ENCODE assay signal across 33 mouse cellular contexts in the genomic region with DNA sequence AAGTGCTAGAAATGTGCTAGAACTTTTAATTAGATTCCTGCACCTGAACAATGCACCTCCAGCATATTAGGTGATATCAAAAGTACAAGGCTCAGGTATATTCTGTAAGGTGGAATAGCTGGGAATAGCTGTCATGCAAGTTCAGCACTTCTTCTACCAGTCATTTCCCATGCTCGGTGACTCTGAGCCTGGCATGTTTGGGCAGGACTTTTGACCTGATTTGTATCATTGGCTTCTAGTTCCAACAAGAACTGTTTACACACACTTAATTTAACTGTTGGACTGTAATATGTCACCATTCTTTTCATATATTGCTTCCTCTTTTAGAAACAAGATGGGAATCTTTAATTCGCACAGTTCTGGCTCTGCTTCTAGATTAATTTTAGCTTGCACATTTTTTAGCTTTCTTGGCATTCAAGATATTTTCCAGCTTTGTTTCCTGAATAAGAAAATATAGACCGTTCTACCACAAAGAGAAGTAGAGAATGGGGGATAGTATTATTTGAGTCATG. TPM values are rescaled to one million over a fixed set of nuclear protein-coding genes. Genes with fewer than 3 reads are reported as not detected.
"Had no signal": no experiment of that assay in that cellular context is flagged by ENCODE, and none has a peak within 500 bp of the region (broad histone marks: within the 10 kb centered on the region; RNA-seq: fewer than 3 reads in every experiment).

No protein-coding gene starts in this region.

- H3K27me3 ChIP-seq: hindbrain, embryonic 12.5 days; intestine, embryonic 15.5 days; limb, embryonic 15.5 days had no signal

- H3K27ac ChIP-seq: gastrocnemius, adult 2 months; heart, adult 2 months; hindbrain, embryonic 10.5 days; hindbrain, embryonic 12.5 days; hindbrain, embryonic 14.5 days; intestine, embryonic 15.5 days; layer of hippocampus, adult 2 months; limb, embryonic 13.5 days; limb, embryonic 15.5 days; liver, embryonic 12.5 days; liver, embryonic 14.5 days had no signal

- H3K36me3 ChIP-seq: hindbrain, embryonic 10.5 days; hindbrain, embryonic 12.5 days; intestine, embryonic 15.5 days; limb, embryonic 13.5 days; limb, embryonic 15.5 days; liver, embryonic 12.5 days had no signal

- H3K4me3 ChIP-seq: gastrocnemius, adult 2 months; heart, adult 2 months; hindbrain, embryonic 10.5 days; hindbrain, embryonic 12.5 days; intestine, embryonic 15.5 days; layer of hippocampus, adult 2 months; limb, embryonic 13.5 days; limb, embryonic 15.5 days; liver, embryonic 12.5 days had no signal

- ATAC-seq: hindbrain, embryonic 16.5 days; intestine, embryonic 15.5 days; intestine, postnatal 0 days; liver, embryonic 12.5 days had no signal

- H3K4me1 ChIP-seq: hindbrain, embryonic 10.5 days; hindbrain, embryonic 12.5 days; intestine, embryonic 15.5 days; limb, embryonic 15.5 days had no signal

- H3K9me3 ChIP-seq: hindbrain, embryonic 10.5 days; hindbrain, embryonic 12.5 days; intestine, embryonic 15.5 days; limb, embryonic 13.5 days; limb, embryonic 15.5 days; liver, embryonic 12.5 days had no signal

- DNase-seq: gastrocnemius, adult 2 months; gastrocnemius, postnatal 10 days; gastrocnemius, postnatal 25 days; heart, adult 2 months; heart, postnatal 10 days; heart, postnatal 4 days; kidney, adult 18-20 months; kidney, adult 8-10 months; kidney, postnatal 10 days; kidney, postnatal 25 days; kidney, postnatal 4 days; left cerebral cortex, postnatal 4 days had no signal

- H3K4me2 ChIP-seq: heart, embryonic 11.5 days; hindbrain, embryonic 12.5 days; hindbrain, embryonic 14.5 days; intestine, embryonic 15.5 days; limb, embryonic 13.5 days; limb, embryonic 15.5 days; liver, embryonic 12.5 days had no signal

- H3K9ac ChIP-seq: hindbrain, embryonic 12.5 days; hindbrain, embryonic 14.5 days; intestine, embryonic 15.5 days; limb, embryonic 13.5 days; limb, embryonic 15.5 days; liver, embryonic 12.5 days; liver, embryonic 14.5 days had no signal

RNA-seq across cellular contexts. Expression of gene Cdkn2b, which starts 42.3 kb away (rescaled TPM):
- total RNA-seq: granulocyte monocyte progenitor cell, adult 5-6 weeks had no signal

RNA-seq across cellular contexts. Expression of gene Cdkn2a, which starts 58.7 kb away (rescaled TPM):
- total RNA-seq: gastrocnemius, adult 2 months; gastrocnemius, postnatal 25 days; gastrocnemius, postnatal 4 days; granulocyte monocyte progenitor cell, adult 5-6 weeks; heart, adult 2 months; heart, postnatal 25 days; layer of hippocampus, adult 2 months; left cerebral cortex, postnatal 25 days had no signal
- polyA plus RNA-seq: heart, embryonic 11.5 days; heart, embryonic 14.5 days; heart, embryonic 16.5 days; hindbrain, embryonic 10.5 days; hindbrain, embryonic 12.5 days; hindbrain, embryonic 14.5 days; hindbrain, embryonic 16.5 days; intestine, embryonic 15.5 days; intestine, postnatal 0 days; kidney, embryonic 14.5 days; kidney, embryonic 16.5 days; limb, embryonic 11.5 days; limb, embryonic 13.5 days; limb, embryonic 15.5 days; liver, embryonic 12.5 days; liver, embryonic 14.5 days had no signal
